Mouse (Mus musculus) hindlimb bud, embryonic 11.5 days (tissue): ENCODE measurements at regions not wholly inside any gene's neighbourhood (a gene's known extent, or its start where the extent isn't known, plus 50 kb on each side); places are given as distances from the start of the nearest gene placed in this dataset.
A peak's percentile ranks its signal among the peaks of the same experiment; 100 is the strongest.

Source experiments
- DNase-seq: peaks from one replicate; pipeline ENCODE4 v3.0.0-alpha.2; 2012; ENCODE audit warnings: low read depth, low spot score; ENCODE audit errors: extremely low spot score

DNA sequence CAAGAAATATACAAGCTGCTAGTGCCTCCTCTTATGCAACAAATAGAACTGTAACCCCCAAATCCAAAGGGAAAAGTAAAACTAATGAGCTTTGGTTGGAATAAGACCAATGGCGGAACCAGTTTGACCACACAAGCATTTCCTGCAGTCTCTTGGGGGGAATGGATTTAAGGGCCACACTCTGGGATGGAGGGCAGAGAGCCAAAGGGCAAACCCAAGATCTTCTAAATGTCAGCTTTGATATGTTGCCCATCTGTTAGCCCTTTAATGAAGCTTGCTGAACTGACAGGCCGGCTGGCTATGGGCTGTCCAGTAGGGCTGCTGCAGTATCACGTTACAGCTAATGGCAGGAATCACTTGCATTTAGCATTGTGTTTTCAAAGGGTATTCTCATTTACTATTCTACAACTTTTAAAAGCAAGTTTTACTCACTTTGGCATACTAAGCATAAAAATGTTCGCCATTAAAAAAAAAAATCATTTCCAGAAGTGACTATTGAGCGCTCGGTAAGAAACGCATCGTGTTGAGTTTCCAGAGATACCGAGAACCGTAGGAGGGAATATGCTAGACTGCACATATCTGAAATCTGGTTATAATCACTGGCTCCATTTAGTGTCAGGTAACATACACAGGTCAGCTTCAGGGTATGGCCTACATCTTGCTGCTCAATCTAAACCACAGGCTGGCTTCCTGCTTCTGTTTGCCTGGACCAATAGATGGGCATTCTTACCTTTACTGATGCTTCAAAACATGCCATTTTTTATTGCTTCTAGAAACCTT lies 51.1 kb upstream of the Mmadhc start:
- DNase-seq, result peak; percentile 57
